Mouse (Mus musculus): Measurements from ENCODE around the gene Zfp831. TPM values are rescaled to one million over a fixed set of nuclear protein-coding genes. Genes with fewer than 3 reads are reported as not detected.

Zfp831 gene
- total and polyA plus RNA-seq, 3 experiments, result 1.4 to 4.1 TPM; not detected in 1

DNA sequence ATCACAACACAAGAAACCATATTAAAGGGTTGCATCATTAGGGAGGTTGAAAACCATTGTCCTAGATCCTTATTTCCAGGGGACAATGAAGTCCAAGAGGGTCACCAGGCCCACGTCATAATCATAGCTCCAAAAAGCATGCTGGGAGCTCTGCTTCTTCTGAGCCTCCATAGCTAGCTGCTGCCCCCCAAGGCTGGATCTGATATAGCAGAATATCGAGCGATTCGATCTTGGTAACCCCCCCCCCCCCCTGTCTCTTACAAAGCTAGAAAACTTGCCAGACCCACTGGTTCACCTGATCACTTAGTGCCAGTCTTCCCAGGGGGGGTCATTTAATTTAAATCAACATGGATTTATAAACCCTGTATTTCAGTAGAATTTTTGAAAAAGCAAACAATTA is 65.3 kb downstream of the Zfp831 start:
- Histone ChIP-seq H3K79me2 (ENCODE audit: control insufficient read depth, insufficient read depth, low read length, poor library complexity) (no peaks in the 10 kb centered on the region), H3K4me3 (ENCODE audit: control insufficient read depth in 1 of 2, insufficient read depth in 1 of 2, low read depth in 2 of 2, low read length in 2 of 2) (no peak overlapping the region), H3K9ac (ENCODE audit: control insufficient read depth, low read depth, low read length, poor library complexity, severe bottlenecking) (no peak overlapping the region), H3K9me3 (replicated peaks; ENCODE audit: insufficient read depth, low read length) (no peaks in the 10 kb centered on the region), H3K27ac (ENCODE audit: control insufficient read depth, low read depth, low read length) (no peak overlapping the region), H3K27me3 (ENCODE audit: control insufficient read depth in 1 of 2, insufficient read depth in 2 of 2, low read length in 2 of 2) (no peaks in the 10 kb centered on the region), H3K4me1 (ENCODE audit: control insufficient read depth in 1 of 2, insufficient read depth in 2 of 2, low read length in 2 of 2) (no peaks in the 10 kb centered on the region), H3K36me3 (ENCODE audit: control insufficient read depth in 1 of 2, insufficient read depth in 2 of 2, low read length in 2 of 2) (no peaks in the 10 kb centered on the region; a peak in 1 of 4 replicates)
- no peak for TF ChIP-seq ZKSCAN1 (IDR thresholded peaks at IDR 0.05; ENCODE audit: low read depth, low read length)
- no peak for TF ChIP-seq GATA1 (IDR thresholded peaks at IDR 0.05; ENCODE audit: low read depth, low read length)
- TF ChIP-seq CHD1 (IDR thresholded peaks at IDR 0.05; ENCODE audit: low read depth, low read length), result no peak
- TF ChIP-seq CTCF (IDR thresholded peaks at IDR 0.05 in 2 of 3, conservative IDR thresholded peaks at IDR 0.05 in 1 of 3; ENCODE audit: control insufficient read depth in 1 of 3, insufficient read depth in 1 of 3, low read depth in 2 of 3, low read length in 3 of 3, poor library complexity in 1 of 3, severe bottlenecking in 1 of 3), result peak in 1 of 3 experiments; percentile 12; a peak in 2 of 6 replicates
- no peak for DNase-seq (ENCODE audit: low read depth, low spot score)

GRCm38 (mm10) chr2:174710185-174710584 is 66.9 kb downstream of the Zfp831 start:
- H3K36me3 ChIP-seq (ENCODE audit: control insufficient read depth in 1 of 2, insufficient read depth in 2 of 2, low read length in 2 of 2), result no peaks in the 10 kb centered on the region
- no peaks in the 10 kb centered on the region for H3K9me3 ChIP-seq (replicated peaks; ENCODE audit: insufficient read depth, low read length)
- no peak for TF ChIP-seq ZC3H11A (IDR thresholded peaks at IDR 0.05; ENCODE audit: low read depth, low read length)
- TF ChIP-seq TCF12 (IDR thresholded peaks at IDR 0.05; ENCODE audit: low read depth, low read length), result no peak
- TF ChIP-seq NRF1 (IDR thresholded peaks at IDR 0.05; ENCODE audit: insufficient read depth, low read depth, low read length, poor library complexity, severe bottlenecking), result no peak
- TF ChIP-seq MXI1 (IDR thresholded peaks at IDR 0.05; ENCODE audit: low read depth, low read length), result no peak
- TF ChIP-seq SIN3A (IDR thresholded peaks at IDR 0.05; ENCODE audit: low read length), result no peak
- no peak for TF ChIP-seq KAT2A (conservative IDR thresholded peaks at IDR 0.05; ENCODE audit: low read depth, low read length)
- TF ChIP-seq CHD2 (IDR thresholded peaks at IDR 0.05; ENCODE audit: low read length), result no peak
- no peak for TF ChIP-seq BHLHE40 (IDR thresholded peaks at IDR 0.05; ENCODE audit: borderline replicate concordance, low read depth, low read length)
- no peak for TF ChIP-seq POLR2AphosphoS5 (IDR thresholded peaks at IDR 0.05; ENCODE audit: borderline replicate concordance, low read depth, low read length)
- no peak for TF ChIP-seq POLR2AphosphoS2 (IDR thresholded peaks at IDR 0.05; ENCODE audit: low read length)
- H3K4me3 ChIP-seq (ENCODE audit: control insufficient read depth in 1 of 2, insufficient read depth in 1 of 2, low read depth in 2 of 2, low read length in 2 of 2), result no peak overlapping the region
- H3K27ac ChIP-seq (ENCODE audit: control insufficient read depth, low read depth, low read length), result no peak overlapping the region
- DNase-seq (ENCODE audit: low read depth, low spot score), result no peak
- H3K79me2 ChIP-seq (ENCODE audit: control insufficient read depth, insufficient read depth, low read length, poor library complexity), result no peaks in the 10 kb centered on the region
- no peak overlapping the region for H3K9ac ChIP-seq (ENCODE audit: control insufficient read depth, low read depth, low read length, poor library complexity, severe bottlenecking)
- no peaks in the 10 kb centered on the region for H3K27me3 ChIP-seq (ENCODE audit: control insufficient read depth in 1 of 2, insufficient read depth in 2 of 2, low read length in 2 of 2)
- H3K4me1 ChIP-seq (ENCODE audit: control insufficient read depth in 1 of 2, insufficient read depth in 2 of 2, low read length in 2 of 2), result no peaks in the 10 kb centered on the region

DNA sequence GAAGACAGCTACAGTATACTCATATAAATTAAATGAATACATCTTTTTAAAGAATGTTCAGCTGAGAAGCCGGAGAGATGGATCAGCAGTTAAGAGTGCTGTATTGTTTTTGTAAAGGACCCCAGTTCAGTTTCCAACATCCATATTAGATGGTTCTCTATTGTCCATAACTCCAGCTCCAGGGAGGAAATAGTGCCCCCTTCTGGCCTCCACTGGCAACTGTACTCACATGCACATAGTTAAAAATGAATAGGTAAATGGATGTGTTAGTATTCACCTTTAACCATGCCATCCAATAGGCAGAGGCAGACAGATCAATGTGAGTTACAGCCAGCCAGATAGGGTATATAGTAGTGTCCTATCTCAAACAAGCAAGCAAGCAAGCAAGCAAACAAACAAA is 68.7 kb downstream of the Zfp831 start:
- H3K9ac ChIP-seq (ENCODE audit: control insufficient read depth, low read depth, low read length, poor library complexity, severe bottlenecking), result no peak overlapping the region
- no peak overlapping the region for H3K27ac ChIP-seq (ENCODE audit: control insufficient read depth, low read depth, low read length)
- no peaks in the 10 kb centered on the region for H3K9me3 ChIP-seq (replicated peaks; ENCODE audit: insufficient read depth, low read length)
- no peaks in the 10 kb centered on the region for H3K4me1 ChIP-seq (ENCODE audit: control insufficient read depth in 1 of 2, insufficient read depth in 2 of 2, low read length in 2 of 2)
- peak; percentile 25 for DNase-seq (ENCODE audit: low read depth, low spot score)
- no peaks in the 10 kb centered on the region for H3K27me3 ChIP-seq (ENCODE audit: control insufficient read depth in 1 of 2, insufficient read depth in 2 of 2, low read length in 2 of 2)
- H3K79me2 ChIP-seq (ENCODE audit: control insufficient read depth, insufficient read depth, low read length, poor library complexity), result no peaks in the 10 kb centered on the region
- no peak overlapping the region for H3K4me3 ChIP-seq (ENCODE audit: control insufficient read depth in 1 of 2, insufficient read depth in 1 of 2, low read depth in 2 of 2, low read length in 2 of 2)
- TF ChIP-seq RAD21 (IDR thresholded peaks at IDR 0.05; ENCODE audit: low read depth, low read length) (peak; percentile 50), E2F4 (IDR thresholded peaks at IDR 0.05; ENCODE audit: borderline replicate concordance, low read depth, low read length) (no peak), ZC3H11A (IDR thresholded peaks at IDR 0.05; ENCODE audit: low read depth, low read length) (peak; percentile 45), ETS1 (IDR thresholded peaks at IDR 0.05; ENCODE audit: low read depth, low read length) (no peak), CTCF (IDR thresholded peaks at IDR 0.05 in 2 of 3, conservative IDR thresholded peaks at IDR 0.05 in 1 of 3; ENCODE audit: control insufficient read depth in 1 of 3, insufficient read depth in 1 of 3, low read depth in 2 of 3, low read length in 3 of 3, poor library complexity in 1 of 3, severe bottlenecking in 1 of 3) (peak; percentile 38 to 67 (median 59); a peak in 5 of 6 replicates), NELFE (IDR thresholded peaks at IDR 0.05; ENCODE audit: low read depth, low read length) (no peak), MAZ (IDR thresholded peaks at IDR 0.05; ENCODE audit: low read depth, low read length) (no peak), USF2 (IDR thresholded peaks at IDR 0.05; ENCODE audit: borderline replicate concordance in 1 of 2, insufficient read depth in 1 of 2, low read depth in 1 of 2, low read length in 2 of 2) (no peak), SMC3 (IDR thresholded peaks at IDR 0.05; ENCODE audit: low read depth, low read length) (peak; percentile 70), POLR2A (IDR thresholded peaks at IDR 0.05; ENCODE audit: control insufficient read depth in 1 of 2, insufficient read depth in 1 of 2, low read depth in 1 of 2, low read length in 2 of 2, poor library complexity in 1 of 2) (no peak), TCF12 (IDR thresholded peaks at IDR 0.05; ENCODE audit: low read depth, low read length) (no peak)
- H3K36me3 ChIP-seq (ENCODE audit: control insufficient read depth in 1 of 2, insufficient read depth in 2 of 2, low read length in 2 of 2), result no peaks in the 10 kb centered on the region
